Mouse (Mus musculus): ENCODE data around the gene Cadm1.

The Cadm1 gene

GRCm38 (mm10) chr9:47608921-47609320 lies 78.9 kb downstream of the Cadm1 start:
- no peak for DNase-seq (ENCODE audit: low spot score in 2 of 2)

- DNase-seq (ENCODE audit: low spot score in 2 of 2), result no peak
Observed at GRCm38 (mm10) chr9:47609443-47609842, 79.5 kb downstream of the Cadm1 start.

- DNase-seq (ENCODE audit: low spot score in 2 of 2), result no peak
Observed at GRCm38 (mm10) chr9:47610316-47610715, 80.3 kb downstream of the Cadm1 start.

- no peak for DNase-seq (ENCODE audit: low spot score in 2 of 2)
Observed at GRCm38 (mm10) chr9:47612894-47613412, 83.0 kb downstream of the Cadm1 start.

- no peak for DNase-seq (ENCODE audit: low spot score in 2 of 2)
Observed at GRCm38 (mm10) chr9:47615049-47615448, 85.1 kb downstream of the Cadm1 start.

- no peak for DNase-seq (ENCODE audit: low spot score in 2 of 2)
Observed at GRCm38 (mm10) chr9:47616391-47616790, 86.4 kb downstream of the Cadm1 start.

GRCm38 (mm10) chr9:47619501-47620029 lies 89.6 kb downstream of the Cadm1 start:
- DNase-seq (ENCODE audit: low spot score in 2 of 2), result no peak

GRCm38 (mm10) chr9:47623447-47624445 lies 93.8 kb downstream of the Cadm1 start:
- no peak for DNase-seq (ENCODE audit: low spot score in 2 of 2)

- DNase-seq (ENCODE audit: low spot score in 2 of 2), result no peak
Observed at GRCm38 (mm10) chr9:47624565-47625520, 94.9 kb downstream of the Cadm1 start.

GRCm38 (mm10) chr9:47625621-47626210 lies 95.7 kb downstream of the Cadm1 start:
- no peak for DNase-seq (ENCODE audit: low spot score in 2 of 2)

- DNase-seq (ENCODE audit: low spot score in 2 of 2), result no peak
Observed at GRCm38 (mm10) chr9:47627966-47628365, 98.0 kb downstream of the Cadm1 start.

- no peak for DNase-seq (ENCODE audit: low spot score in 2 of 2)
Observed at GRCm38 (mm10) chr9:47628550-47628949, 98.6 kb downstream of the Cadm1 start.

GRCm38 (mm10) chr9:47634695-47635094 lies 104.7 kb downstream of the Cadm1 start:
- DNase-seq (ENCODE audit: low spot score in 2 of 2), result no peak

- DNase-seq (ENCODE audit: low spot score in 2 of 2), result no peak
Observed at GRCm38 (mm10) chr9:47642663-47643062, 112.7 kb downstream of the Cadm1 start.

- no peak for DNase-seq (ENCODE audit: low spot score in 2 of 2)
Observed at GRCm38 (mm10) chr9:47645056-47645455, 115.1 kb downstream of the Cadm1 start.

GRCm38 (mm10) chr9:47651431-47651830 lies 121.5 kb downstream of the Cadm1 start:
- DNase-seq (ENCODE audit: low spot score in 2 of 2), result peak; percentile 15 to 23

- no peak for DNase-seq (ENCODE audit: low spot score in 2 of 2)
Observed at GRCm38 (mm10) chr9:47652203-47652602, 122.2 kb downstream of the Cadm1 start.

- no peak for DNase-seq (ENCODE audit: low spot score in 2 of 2)
Observed at GRCm38 (mm10) chr9:47652936-47653335, 123.0 kb downstream of the Cadm1 start.

- DNase-seq (ENCODE audit: low spot score in 2 of 2), result no peak
Observed at GRCm38 (mm10) chr9:47659366-47660090, 129.6 kb downstream of the Cadm1 start.

GRCm38 (mm10) chr9:47661611-47662010 lies 131.6 kb downstream of the Cadm1 start:
- DNase-seq (ENCODE audit: low spot score in 2 of 2), result no peak

- DNase-seq (ENCODE audit: low spot score in 2 of 2), result no peak
Observed at GRCm38 (mm10) chr9:47669206-47669605, 139.2 kb downstream of the Cadm1 start.
